Mouse (Mus musculus) hindbrain, postnatal 0 days (tissue): ENCODE data around the gene Syt1. TPM values are rescaled to one million over a fixed set of nuclear protein-coding genes. Genes with fewer than 3 reads are reported as not detected.

ENCODE experiments used
- ATAC-seq: fragments of 200-750 bp; cut with Nextera tagmentation; 2 replicates; pipeline ENCODE4 v1.8.0; 2017; ENCODE audit warnings: mild to moderate bottlenecking, moderate TSS enrichment, moderate library complexity
- DNase-seq: peaks from one replicate; pipeline ENCODE4 v3.0.0-alpha.2; 2015; ENCODE audit warnings: low spot score
- H3K27ac ChIP-seq: fragments of 300-500 bp; sonication (generic); 2 replicates; pipeline ENCODE4 v1.5.1; 2014; ENCODE audit warnings: mild to moderate bottlenecking
- H3K27me3 ChIP-seq: fragments of 300-500 bp; sonication (generic); 2 replicates; pipeline ENCODE4 v1.6.1; 2014; ENCODE audit warnings: low read length, mixed read lengths; ENCODE audit not compliant: insufficient read depth
- H3K36me3 ChIP-seq: fragments of 300-500 bp; sonication (generic); 2 replicates; pipeline ENCODE4 v1.6.1; 2014; ENCODE audit warnings: low read length, mixed read lengths; ENCODE audit not compliant: insufficient read depth
- H3K4me1 ChIP-seq: fragments of 300-500 bp; sonication (generic); 2 replicates; pipeline ENCODE4 v1.6.1; 2014; ENCODE audit warnings: antibody characterized with exemption, low read length, mixed read lengths; ENCODE audit not compliant: insufficient read depth
- H3K4me2 ChIP-seq: fragments of 300-500 bp; sonication (generic); 2 replicates; pipeline ENCODE4 v1.6.1; 2014; ENCODE audit warnings: low read depth, mild to moderate bottlenecking, low read length, moderate library complexity, mixed read lengths
- H3K4me3 ChIP-seq: fragments of 300-500 bp; sonication (generic); 2 replicates; pipeline ENCODE4 v1.5.1; 2014; ENCODE audit warnings: low read length
- H3K9ac ChIP-seq: fragments of 300-500 bp; sonication (generic); replicated peaks from 2 replicates; pipeline ENCODE4 v1.6.1; 2014; ENCODE audit warnings: mild to moderate bottlenecking, low read length, moderate library complexity, mixed read lengths
- H3K9me3 ChIP-seq: fragments of 300-500 bp; sonication (generic); 2 replicates; pipeline ENCODE4 v1.6.1; 2016; ENCODE audit warnings: low read length, mixed read lengths
- CTCF ChIP-seq: IDR thresholded peaks from 2 replicates; pipeline ENCODE4 v1.5.1; 2016; ENCODE audit warnings: antibody characterized with exemption, control low read depth, low read depth
- WGBS: fragments of 180-500 bp; shearing (Covaris S2); extraction: QIAGEN DNeasy Blood & Tissue Kit; methylation state at CpG from one replicate; pipeline ENCODE4 v1.1.7; 2014; 5-methylcytosine and 5-hydroxymethylcytosine counted together
- polyA plus RNA-seq: library from polyadenylated mRNA; unstranded; fragments of >200 nt; fragmentation: Nextera tagmentation; extraction: Ambion mirVana; gene quantifications from 2 replicates; pipeline ENCODE4 v1.2.1, GENCODE M21; 2015
- total RNA-seq: library from RNA; depleted of rRNA; stranded (reverse); fragments of >200 nt; gene quantifications from 2 replicates; pipeline ENCODE4 v1.2.3, GENCODE M21; 2014; rRNA removed

The Syt1 gene
- total RNA-seq (96.1 TPM in 2 replicates), polyA plus RNA-seq (145 and 147 TPM in 2 replicates)

DNA sequence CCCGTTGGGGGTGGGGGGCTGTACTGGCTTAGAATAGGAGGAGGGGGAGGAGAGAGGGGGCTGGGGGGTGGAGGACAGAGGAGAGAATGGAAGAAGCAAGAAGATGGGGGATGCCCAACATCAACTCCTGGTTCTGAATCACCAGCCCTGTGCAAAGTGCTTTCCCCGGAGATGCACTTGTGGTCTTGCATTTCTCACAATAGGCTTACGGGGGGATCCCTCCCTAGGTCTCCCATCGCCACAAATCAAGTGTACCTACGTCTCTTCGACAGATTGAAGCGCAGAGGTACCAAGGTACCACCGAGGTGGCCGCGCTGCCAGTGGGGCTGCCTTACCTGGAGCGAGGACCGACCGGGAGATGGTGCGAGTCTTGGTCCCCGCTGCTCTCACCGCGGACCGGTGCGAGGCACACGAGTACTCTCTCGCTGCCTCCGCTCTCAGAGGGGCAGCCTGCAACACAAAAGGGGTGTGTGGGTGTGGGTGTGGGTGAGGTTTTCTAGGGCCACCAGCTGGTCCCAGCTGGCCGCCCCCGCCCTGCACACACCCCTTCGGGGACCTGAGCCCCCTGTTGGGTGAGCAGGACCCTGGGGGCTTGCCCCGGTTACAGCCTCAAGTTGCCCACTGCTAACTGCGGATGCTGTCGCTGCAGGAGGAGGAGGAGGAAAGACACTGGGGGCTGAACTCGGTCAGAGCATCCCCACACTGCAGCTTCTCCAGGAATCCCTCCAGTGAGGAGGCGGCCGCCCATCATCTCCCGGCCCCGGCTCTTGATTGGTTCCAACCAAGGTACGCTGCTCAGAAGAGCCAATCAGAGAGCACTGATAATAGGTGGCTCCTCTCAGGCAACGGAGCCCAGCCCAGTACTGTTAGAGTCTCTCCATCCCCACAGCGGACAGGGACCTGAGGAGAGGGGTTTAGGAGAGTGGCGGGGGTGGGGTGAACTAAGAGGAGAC is at the start of gene Syt1:
TSS of gene Syt1 (minus strand) at position 742 of the 953 bp plus-strand sequence.
- under 1% methylated on average over 33 of the region's 37 CpGs for WGBS
- Histone ChIP-seq H3K4me2 (peak within 1 kb of the TSS; percentile 97), H3K9ac (peak within 1 kb of the TSS; percentile 79), H3K36me3 (no peaks in the 10 kb centered on the region), H3K27ac (peak within 1 kb of the TSS; percentile 90), H3K4me1 (no peaks in the 10 kb centered on the region), H3K4me3 (peak within 1 kb of the TSS; percentile 80), H3K9me3 (no peaks in the 10 kb centered on the region), H3K27me3 (no peaks in the 10 kb centered on the region)
- peak; percentile 98 for ATAC-seq
- DNase-seq: peak; percentile 94
- TF ChIP-seq CTCF: no peak

DNA sequence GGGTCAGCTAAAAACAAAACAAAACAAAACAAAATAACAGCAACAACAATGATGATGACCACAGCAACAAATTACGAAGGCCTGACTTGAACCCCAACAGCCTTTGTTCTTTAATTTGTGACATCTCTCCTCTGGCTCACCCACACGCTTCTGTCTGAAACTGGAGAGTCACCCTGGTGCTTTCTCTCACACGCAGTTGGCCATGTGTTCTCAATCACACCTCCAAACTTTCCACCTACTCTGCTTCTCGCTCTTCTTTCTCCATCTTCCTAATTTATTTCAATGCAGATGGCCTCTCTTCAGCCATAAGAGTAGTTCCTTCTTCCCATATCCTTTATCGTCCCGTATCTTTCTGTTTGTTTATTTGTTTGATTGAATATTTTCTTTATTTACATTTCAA is 45.7 kb upstream of the Syt1 start:
- Histone ChIP-seq H3K27ac (no peak overlapping the region), H3K9ac (no peak overlapping the region), H3K9me3 (no peaks in the 10 kb centered on the region), H3K36me3 (no peaks in the 10 kb centered on the region), H3K4me2 (no peak overlapping the region), H3K4me1 (no peaks in the 10 kb centered on the region), H3K27me3 (no peaks in the 10 kb centered on the region), H3K4me3 (no peak overlapping the region)
- ATAC-seq (no peak), DNase-seq (no peak)
- WGBS: 88% methylated on average over 6 of the region's 6 CpGs
- no peak for TF ChIP-seq CTCF

DNA sequence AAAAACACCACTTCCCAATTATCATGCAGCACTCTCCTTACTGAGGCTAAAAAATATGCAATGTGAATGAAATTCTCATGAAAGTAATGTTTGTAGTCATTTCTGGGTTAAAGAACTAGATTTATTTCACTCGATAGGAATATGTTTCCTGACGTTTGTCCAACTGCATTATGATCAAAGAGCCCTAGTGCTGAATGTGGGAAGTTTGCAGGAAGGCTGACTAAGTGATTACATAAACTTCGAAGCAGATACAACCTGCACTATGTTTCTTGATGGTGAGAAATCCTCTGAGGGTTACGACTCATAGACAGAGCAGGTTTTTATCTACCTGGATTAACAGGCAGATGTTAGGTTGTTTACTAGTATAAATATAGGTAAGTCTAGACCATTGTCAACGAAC is 36.8 kb upstream of the Syt1 start:
- Histone ChIP-seq H3K9me3 (no peaks in the 10 kb centered on the region), H3K27me3 (no peaks in the 10 kb centered on the region), H3K9ac (no peak overlapping the region), H3K4me2 (no peak overlapping the region), H3K27ac (no peak overlapping the region), H3K4me1 (no peaks in the 10 kb centered on the region), H3K4me3 (no peak overlapping the region), H3K36me3 (no peaks in the 10 kb centered on the region)
- WGBS: 84% methylated on average over 5 of the region's 5 CpGs
- ATAC-seq (no peak), DNase-seq (no peak)
- no peak for TF ChIP-seq CTCF

DNA sequence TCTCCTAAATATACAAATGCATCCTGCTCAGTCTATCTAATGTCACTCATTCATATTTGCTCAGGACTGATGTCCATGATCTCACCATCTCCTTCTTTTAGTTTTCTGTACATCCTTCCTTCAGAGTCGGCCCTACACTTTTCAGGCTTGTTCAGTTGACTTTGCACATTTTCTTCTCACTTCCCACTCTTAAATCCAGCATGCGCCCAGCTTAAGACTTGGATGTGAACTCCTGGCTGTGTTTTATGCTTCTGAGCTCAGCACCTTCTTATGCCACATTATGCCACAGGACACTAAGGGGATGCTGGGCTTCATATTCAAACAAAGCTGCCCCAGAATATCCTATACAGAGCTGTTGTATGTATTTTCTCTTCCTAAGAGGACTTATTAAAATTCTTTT is 36.2 kb upstream of the Syt1 start:
- Histone ChIP-seq H3K27ac (no peak overlapping the region), H3K9ac (no peak overlapping the region), H3K4me1 (no peaks in the 10 kb centered on the region), H3K4me2 (no peak overlapping the region), H3K36me3 (no peaks in the 10 kb centered on the region), H3K9me3 (no peaks in the 10 kb centered on the region), H3K27me3 (no peaks in the 10 kb centered on the region), H3K4me3 (no peak overlapping the region)
- DNase-seq (no peak), ATAC-seq (no peak)
- WGBS: 85% methylated on average over 2 of the region's 2 CpGs
- TF ChIP-seq CTCF: no peak

DNA sequence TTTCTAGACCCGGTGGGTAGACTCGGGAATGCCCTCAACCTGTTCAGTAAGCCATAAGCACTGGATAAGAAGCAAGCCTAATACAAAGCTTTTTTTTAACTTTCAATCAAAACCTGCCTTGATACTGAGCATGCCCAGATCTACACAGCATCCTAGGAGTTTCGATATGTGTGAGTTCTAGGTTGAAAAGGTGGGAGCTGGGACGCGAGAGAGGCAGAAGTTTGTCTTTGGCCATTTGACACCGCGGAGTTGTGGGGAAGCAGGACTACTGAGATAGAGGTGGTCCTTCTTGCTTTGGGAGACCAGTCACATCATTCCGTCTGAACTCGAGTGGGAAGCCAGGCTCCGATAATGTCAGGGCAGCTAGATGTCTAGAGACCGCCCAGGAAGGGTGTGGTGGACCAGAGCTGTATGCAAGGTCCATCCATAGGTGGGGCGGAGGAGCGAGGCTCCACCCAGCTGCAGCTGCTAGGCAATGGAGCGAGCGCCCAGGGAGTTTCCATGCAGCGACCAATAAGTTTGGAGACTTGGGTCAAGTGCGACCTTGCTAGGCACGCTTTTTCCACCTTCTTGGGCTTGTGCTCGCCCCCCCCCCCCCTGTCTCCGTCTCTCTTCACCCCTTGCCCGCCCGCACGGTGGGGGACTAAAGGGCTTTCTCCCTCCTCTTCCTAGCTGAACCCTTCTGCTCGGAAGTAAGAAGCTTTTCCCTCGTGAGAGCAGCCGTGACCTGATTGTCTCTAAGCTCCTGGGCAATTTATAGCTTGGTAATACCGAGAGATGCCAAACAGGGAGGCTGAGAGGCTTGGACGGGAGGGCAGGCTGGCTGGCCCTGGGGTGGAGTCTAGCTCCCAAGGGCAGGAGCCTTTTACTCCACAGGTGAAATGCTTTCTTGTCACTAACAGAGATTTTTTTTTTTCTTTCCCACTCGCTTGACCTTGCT is 714 bp upstream of the Syt1 start:
- H3K9ac ChIP-seq: peak overlapping the region; percentile 37
- no peaks in the 10 kb centered on the region for H3K9me3 ChIP-seq
- peak overlapping the region; percentile 97 for H3K4me2 ChIP-seq
- H3K27me3 ChIP-seq: no peaks in the 10 kb centered on the region
- H3K27ac ChIP-seq: peak overlapping the region; percentile 90; the same call in 1 of the 2 replicates
- H3K36me3 ChIP-seq: no peaks in the 10 kb centered on the region
- H3K4me1 ChIP-seq: no peaks in the 10 kb centered on the region
- WGBS: 1% methylated on average over 28 of the region's 29 CpGs
- TF ChIP-seq CTCF: no peak; the same call in 1 of the 2 replicates
- peak overlapping the region; percentile 80 for H3K4me3 ChIP-seq
- peak; percentile 50 for DNase-seq
- ATAC-seq: peak; percentile 75

DNA sequence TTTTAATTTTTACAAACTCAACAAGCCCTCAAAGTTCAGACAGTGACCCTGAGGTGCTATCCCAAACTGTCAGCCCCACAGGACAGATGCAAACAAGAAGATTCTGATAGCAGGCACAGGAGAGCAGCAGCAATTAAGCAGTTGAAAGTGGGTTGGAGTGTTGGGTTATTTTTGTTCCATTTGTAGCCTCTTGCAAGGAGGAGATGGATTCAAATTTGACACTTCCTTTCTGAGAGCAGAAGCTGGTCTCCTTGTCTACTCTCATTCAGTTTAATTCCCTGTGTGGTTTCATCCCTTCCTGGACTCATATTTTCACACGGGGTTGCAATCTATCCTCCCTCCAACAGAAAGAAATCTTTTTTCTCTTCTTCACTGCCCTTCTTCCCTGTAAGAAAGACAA is 951 bp downstream of the Syt1 start:
- H3K27ac ChIP-seq: peak overlapping the region; percentile 90
- H3K4me2 ChIP-seq: peak overlapping the region; percentile 97
- H3K4me3 ChIP-seq: peak overlapping the region; percentile 80
- H3K9ac ChIP-seq: peak overlapping the region; percentile 79
- H3K27me3 ChIP-seq: no peaks in the 10 kb centered on the region
- TF ChIP-seq CTCF: no peak
- no peak for DNase-seq
- H3K9me3 ChIP-seq: no peaks in the 10 kb centered on the region
- no peaks in the 10 kb centered on the region for H3K36me3 ChIP-seq
- WGBS: 0% methylated on average over 1 of the region's 1 CpGs
- no peak for ATAC-seq
- no peaks in the 10 kb centered on the region for H3K4me1 ChIP-seq
